Mouse (Mus musculus): ENCODE results near the gene Trim17.
A peak's percentile ranks its signal among the peaks of the same experiment; 100 is the strongest.
"Not testable (repeated sequence)": the region's sequence is repeated elsewhere in the genome, so short reads cannot be mapped to it uniquely, and the experiment has no call there.

Trim17 gene

GRCm38 (mm10) chr11:58947798-58948528 is 6.5 kb upstream of the Trim17 start:
- no peak for DNase-seq (ENCODE audit: low spot score)

- DNase-seq (ENCODE audit: low spot score), result no peak
These were observed 5.7 kb upstream of the Trim17 start, which contains the start of gene Hist3h2ba for GRCm38 (mm10) chr11:58948542-58949479. TSS of gene Hist3h2ba (plus strand) at chr11:58948920.

DNA sequence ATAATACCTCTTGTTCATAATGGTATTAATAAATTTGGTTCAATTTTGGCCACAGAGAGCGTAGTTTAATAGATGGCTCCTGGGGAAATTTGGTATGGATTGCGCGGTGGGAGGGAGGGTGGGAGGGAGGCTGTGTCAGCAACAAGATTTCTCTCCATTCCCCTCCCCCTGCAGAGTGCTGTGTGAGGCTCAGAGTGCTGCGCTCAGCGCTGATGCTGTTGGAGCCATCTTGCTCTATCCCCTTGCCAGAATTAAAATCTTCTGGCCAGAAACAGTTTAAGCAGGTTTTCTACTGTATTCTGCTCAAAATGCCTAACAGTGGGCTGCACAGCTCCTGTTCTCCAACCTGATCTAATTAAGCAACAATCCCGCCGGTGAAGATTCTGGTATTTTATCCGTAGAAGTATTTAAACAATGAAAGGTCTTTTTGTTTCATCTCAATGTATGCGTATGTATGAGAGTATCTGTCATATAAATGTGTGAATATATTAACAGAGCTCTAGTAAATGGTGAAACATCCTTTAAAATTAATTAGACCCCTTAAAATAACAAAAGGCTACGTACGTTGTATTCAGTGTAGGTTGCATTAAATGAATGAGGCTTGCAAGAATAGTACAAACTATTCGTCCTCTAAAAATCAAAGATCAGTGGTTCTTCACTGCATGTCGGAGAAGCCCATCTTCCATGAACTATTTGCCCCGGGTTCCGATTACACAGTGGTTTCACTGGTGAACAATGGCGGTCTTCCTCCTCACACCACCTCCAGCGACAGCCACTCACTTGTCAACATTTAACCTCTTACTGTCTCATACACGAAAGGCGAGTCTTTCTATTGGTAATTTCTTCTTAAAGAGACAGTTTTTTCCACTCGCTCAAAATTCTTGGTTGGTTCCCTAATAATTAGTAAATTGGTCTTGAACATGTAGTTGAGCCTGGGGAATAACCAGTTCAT is 4.7 kb upstream of the Trim17 start:
- DNase-seq (ENCODE audit: low spot score), result no peak

DNA sequence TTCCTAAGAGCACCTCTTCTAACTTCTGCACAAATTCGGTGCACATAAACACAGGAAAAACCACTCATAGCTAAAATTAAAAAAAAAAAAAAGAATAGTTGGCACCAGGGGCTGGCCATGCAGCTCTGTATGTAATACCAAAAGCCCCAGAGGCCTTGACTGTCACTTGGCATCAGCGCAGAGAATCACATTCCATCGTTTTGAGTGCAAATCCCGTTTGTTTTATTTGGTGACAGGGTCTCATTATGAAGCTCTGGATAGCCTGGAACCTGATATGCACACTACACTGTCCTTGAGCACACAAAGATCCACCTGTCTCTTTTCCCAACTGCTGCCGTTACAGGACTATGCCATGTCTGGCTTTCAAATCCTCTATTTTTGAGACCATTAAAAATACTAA is 3.3 kb upstream of the Trim17 start:
- no peak for DNase-seq (ENCODE audit: low spot score)

GRCm38 (mm10) chr11:58953351-58954169 is 925 bp upstream of the Trim17 start:
- peak; percentile 53 for DNase-seq (ENCODE audit: low spot score)

- DNase-seq (ENCODE audit: low spot score), result not testable (repeated sequence)
These were observed 390 bp upstream of the Trim17 start for GRCm38 (mm10) chr11:58954170-58954419.

GRCm38 (mm10) chr11:58955143-58955867 is 820 bp downstream of the Trim17 start:
- no peak for DNase-seq (ENCODE audit: low spot score)

GRCm38 (mm10) chr11:58955868-58956257 is 1.4 kb downstream of the Trim17 start:
- no peak for DNase-seq (ENCODE audit: low spot score)

DNA sequence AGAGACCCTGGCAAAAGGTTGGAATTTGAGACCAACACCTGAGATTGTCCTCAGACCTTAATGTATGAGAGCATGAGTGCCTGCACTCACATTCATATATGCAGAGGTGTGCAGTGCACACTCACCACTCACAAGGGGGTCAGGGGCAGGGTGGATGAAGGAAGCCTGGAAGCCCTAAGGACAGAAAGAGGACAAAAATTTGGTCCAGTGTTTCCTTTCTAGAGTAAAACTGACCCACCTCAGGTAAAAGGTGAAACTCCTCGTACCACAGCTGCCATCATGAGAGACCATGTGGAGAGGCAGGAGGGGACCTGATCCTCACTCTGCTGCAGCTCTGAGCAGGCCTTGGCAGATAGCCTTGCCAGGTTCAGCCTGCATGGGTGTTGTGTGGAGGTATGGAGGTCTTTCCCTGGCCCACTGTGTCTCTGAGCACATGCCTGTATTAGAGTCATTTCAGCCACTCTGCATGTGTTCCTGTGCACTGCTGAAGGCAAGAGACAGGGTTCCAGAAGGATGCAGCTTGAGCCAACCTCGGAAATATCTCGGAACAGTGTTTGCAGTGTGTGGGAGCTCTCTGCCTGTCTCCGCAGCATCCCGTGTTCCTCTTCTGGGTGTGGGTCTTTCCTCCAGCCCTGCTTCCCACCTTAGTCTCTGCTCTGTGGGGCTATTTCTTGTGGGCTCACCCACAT is 2.9 kb downstream of the Trim17 start:
- DNase-seq (ENCODE audit: low spot score), result no peak

GRCm38 (mm10) chr11:58958536-58958935 is 4.1 kb downstream of the Trim17 start:
- DNase-seq (ENCODE audit: low spot score), result no peak

- DNase-seq (ENCODE audit: low spot score), result no peak
These were observed 4.8 kb downstream of the Trim17 start for GRCm38 (mm10) chr11:58959186-58959825.

- DNase-seq (ENCODE audit: low spot score), result peak; percentile 74
These were observed 5.5 kb downstream of the Trim17 start for GRCm38 (mm10) chr11:58959921-58960465.

DNA sequence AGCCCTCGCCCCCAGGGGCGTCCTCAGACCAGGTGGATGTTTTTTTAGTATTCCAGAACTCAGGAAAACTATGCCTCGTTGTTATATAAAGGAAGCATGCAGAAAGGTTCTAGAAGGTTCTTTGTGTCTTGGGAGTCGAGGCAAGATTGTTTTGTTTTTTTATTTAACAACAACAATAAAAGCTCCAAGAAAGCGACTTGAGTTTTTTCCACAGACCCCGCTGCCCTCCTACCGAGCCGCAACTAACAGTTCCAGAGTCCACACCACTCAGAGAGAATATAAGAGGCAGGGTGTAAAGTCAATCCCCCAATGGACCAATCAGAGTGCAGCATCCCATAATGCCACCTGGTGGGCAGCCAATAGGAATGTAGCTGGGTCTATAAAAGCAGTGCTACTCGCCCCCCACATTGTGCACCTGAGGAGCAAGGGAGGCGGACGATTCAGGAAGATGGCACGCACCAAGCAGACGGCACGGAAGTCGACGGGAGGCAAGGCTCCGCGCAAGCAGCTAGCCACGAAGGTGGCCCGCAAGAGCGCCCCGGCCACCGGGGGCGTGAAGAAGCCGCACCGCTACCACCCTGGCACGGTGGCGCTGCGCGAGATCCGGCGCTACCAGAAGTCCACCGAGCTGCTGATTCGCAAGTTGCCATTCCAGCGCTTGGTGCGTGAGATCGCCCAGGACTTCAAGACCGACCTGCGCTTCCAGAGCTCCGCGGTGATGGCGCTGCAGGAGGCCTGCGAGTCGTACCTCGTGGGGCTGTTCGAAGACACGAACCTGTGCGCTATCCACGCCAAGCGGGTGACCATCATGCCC is 7.1 kb downstream of the Trim17 start:
- DNase-seq (ENCODE audit: low spot score), result peak; percentile 64

DNA sequence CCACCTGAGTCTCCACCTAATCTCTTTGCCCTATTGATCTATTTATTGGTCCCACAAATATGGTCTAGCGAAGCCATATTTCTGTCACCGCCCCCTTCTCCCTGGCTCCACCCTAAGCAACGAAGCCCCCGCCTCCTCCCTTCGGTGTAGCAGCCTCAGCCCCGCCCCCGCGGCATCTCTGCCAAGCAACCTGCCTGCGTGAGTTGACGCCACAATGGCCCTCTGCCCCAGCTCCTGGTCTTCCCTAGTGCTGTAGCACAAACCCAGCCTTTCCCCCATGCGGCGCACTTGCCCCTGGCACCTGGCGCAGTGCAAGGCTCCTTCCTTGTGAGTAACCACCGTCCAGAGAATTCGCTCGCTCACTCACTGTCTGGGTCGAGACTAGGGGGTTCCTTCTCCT is 9.1 kb downstream of the Trim17 start:
- DNase-seq (ENCODE audit: low spot score), result peak; percentile 80

DNA sequence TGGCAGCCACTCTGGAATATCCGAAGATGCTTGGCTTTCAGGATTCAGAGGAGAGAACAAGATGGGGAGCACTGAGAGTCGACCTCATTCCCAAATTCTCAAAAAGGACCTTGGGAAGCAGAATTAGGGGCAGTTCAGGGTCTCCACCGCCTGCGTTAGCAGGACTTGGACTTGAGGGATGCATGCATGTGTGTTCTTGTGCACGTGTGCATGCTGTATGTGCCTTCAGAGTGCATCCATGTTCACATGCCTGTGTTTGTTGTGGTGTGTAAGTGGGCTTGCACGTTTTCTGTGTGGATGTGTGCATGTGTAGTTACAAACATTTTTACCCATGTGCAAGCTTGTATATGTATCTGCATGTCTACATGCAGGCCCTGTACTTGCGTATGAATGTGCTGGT is 9.7 kb downstream of the Trim17 start:
- DNase-seq (ENCODE audit: low spot score), result no peak

DNA sequence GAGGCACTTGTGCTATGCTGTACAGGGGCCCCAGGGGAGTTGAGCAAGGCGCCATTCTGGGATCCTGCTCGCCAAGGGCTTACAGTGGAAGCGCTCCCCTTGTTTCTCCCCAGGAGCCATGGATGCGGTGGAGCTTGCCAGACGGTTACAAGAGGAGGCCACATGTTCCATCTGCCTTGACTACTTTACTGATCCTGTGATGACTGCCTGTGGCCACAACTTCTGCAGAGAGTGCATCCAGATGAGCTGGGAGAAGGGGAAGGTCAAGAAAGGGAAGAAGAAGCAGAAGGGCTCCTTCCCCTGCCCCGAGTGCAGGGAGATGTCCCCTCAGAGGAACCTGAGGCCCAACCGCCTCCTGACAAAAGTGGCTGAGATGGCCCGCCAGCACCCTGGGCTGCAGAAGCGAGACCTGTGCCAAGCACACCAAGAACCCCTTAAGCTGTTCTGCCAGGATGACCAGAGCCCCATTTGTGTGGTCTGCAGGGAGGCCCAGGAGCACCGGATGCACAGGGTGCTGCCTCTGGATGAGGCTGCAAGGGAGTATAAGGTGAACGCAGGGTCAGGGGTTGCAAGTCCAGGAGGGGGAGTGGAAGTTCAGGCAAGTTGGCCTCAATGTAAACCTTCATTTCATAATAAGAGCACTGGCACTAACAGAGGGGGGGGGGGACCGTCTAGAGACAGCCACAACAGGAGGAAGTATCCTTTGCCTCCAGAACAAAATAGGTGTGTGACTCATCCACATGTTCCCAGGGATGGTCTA is 10.7 kb downstream of the Trim17 start:
- no peak for DNase-seq (ENCODE audit: low spot score)

DNA sequence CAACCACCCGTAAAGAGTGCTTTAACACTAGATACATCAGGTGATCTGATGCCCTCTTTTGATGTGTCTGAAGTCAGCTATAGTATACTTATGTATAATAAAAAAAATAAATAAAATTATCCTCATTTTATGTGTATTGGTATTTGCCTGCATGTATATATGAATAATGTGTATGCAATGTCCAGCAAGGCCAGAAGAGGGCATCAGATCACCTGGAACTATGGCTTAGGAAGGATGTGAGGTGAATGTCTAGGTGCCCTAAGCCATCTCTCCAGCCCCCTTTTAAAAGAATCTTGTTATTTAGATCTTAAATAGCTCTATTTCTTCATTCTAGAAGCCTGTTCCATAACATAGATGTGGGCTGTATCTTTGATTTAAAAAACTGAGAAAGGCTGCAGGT is 12.9 kb downstream of the Trim17 start:
- peak; percentile 48 for DNase-seq (ENCODE audit: low spot score)

DNA sequence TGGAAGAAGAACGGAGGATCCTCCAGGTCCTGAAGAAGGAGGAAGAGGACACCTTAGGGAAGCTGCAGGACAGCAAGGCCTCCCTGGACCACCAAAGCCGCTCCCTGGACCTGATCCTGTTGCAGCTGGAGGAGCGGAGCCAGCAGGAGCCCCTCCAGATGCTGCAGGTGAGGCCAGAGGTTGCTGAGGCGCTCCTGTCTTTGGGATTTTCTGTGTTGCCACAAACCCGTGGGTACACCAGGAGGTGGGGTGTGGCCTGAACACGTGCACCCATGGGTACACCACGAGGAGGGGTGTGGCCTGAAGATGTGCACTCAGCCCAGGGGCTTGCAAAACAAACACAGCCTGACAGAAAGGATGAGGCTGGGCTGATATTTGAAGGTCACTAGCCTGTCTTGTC is 14.1 kb downstream of the Trim17 start:
- no peak for DNase-seq (ENCODE audit: low spot score)

All from testis, postnatal 10 days (tissue).